25 mouse cellular contexts compared by ENCODE assay signal in the genomic region with DNA sequence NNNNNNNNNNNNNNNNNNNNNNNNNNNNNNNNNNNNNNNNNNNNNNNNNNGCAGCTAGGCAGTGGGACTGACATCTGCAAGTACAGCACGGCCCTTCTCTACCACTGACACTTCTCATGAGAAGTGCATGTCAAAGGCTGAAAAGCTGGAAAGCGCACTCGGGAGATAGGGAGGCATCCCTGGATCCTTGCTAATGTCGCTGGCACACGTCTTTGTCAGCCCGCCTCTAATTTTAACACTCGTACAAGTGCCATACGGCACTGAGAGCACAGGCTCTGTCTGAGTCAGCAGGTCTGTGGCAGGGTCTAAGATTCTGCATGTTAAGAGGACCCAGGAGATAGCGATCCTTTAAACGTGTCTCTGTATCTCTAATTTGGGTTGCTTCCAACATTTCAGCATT. TPM values are rescaled to one million over a fixed set of nuclear protein-coding genes. Genes with fewer than 3 reads are reported as not detected.
DNase-seq lines count a peak whose midpoint lies in the region; ATAC-seq lines count a peak whose summit lies in the region.
"Had no signal": no experiment of that assay in that cellular context is flagged by ENCODE, and none has a peak within 500 bp of the region (broad histone marks: within the 10 kb centered on the region; RNA-seq: fewer than 3 reads in every experiment).

No protein-coding gene starts in this region.

- DNase-seq in frontal cortex, postnatal 10 days (ENCODE audit: low spot score in 2 of 2) = no peak
- DNase-seq in heart, adult 9 months (ENCODE audit: low spot score in 2 of 2) = peak; percentile 19 to 26
- DNase-seq in heart, postnatal 4 days = no peak
- DNase-seq in brain, adult 2 months (ENCODE audit: low read depth, low spot score) = peak; percentile 64
- DNase-seq in adrenal gland, postnatal 4 days (ENCODE audit: low spot score in 2 of 2) = no peak
- DNase-seq in thymus, postnatal 10 days (ENCODE audit: low spot score in 2 of 2) = no peak
- DNase-seq: adrenal gland, postnatal 10 days; cerebellum, adult 8-10 months; cerebellum, postnatal 36 days; embryo, embryonic 11 days; kidney, adult 2 months; kidney, postnatal 10 days; liver, embryonic 13.5 days; lung, adult 2 months; lung, postnatal 14 days; thymus, postnatal 36 days had no signal

- H3K4me3 ChIP-seq in heart, embryonic 14.5 days (ENCODE audit: control insufficient read depth in 1 of 2, insufficient read depth in 1 of 2, low read depth in 1 of 2, low read length in 2 of 2) = no peak overlapping the region
- H3K4me3 ChIP-seq: embryonic facial prominence, embryonic 13.5 days; erythroblast, embryonic 14.5 days; forebrain, embryonic 13.5 days; heart, adult 2 months; hindbrain, embryonic 13.5 days; liver, embryonic 13.5 days; neural tube, embryonic 15.5 days had no signal

- peak overlapping the region; percentile 32 for H3K4me2 ChIP-seq in heart, embryonic 14.5 days (ENCODE audit: low read length)
- H3K4me2 ChIP-seq: embryonic facial prominence, embryonic 13.5 days; forebrain, embryonic 13.5 days; hindbrain, embryonic 13.5 days; liver, embryonic 13.5 days; midbrain, embryonic 11.5 days; neural tube, embryonic 15.5 days had no signal

- H3K9ac ChIP-seq in heart, embryonic 14.5 days (ENCODE audit: low read length) = no peak overlapping the region
- H3K9ac ChIP-seq: embryonic facial prominence, embryonic 13.5 days; forebrain, embryonic 13.5 days; hindbrain, embryonic 13.5 days; liver, embryonic 13.5 days; neural tube, embryonic 15.5 days had no signal

- ATAC-seq in frontal cortex, adult (ENCODE audit: low TSS enrichment) = peak; percentile 90
- ATAC-seq in heart, embryonic 14.5 days (ENCODE audit: insufficient number of reproducible peaks, insufficient read depth, low FRiP score, low read depth) = no peak; the same call in 1 of the 2 replicates
- ATAC-seq: forebrain, embryonic 13.5 days had no signal

- no peaks in the 10 kb centered on the region for H3K9me3 ChIP-seq in heart, embryonic 14.5 days (ENCODE audit: control insufficient read depth, low read length)
- H3K9me3 ChIP-seq: embryonic facial prominence, embryonic 13.5 days; forebrain, embryonic 13.5 days; hindbrain, embryonic 13.5 days; liver, embryonic 13.5 days; neural tube, embryonic 15.5 days had no signal

- peaks cover 0 to 5% of the 10 kb centered on the region in 2 experiments; a peak in 3 of 4 replicates for H3K4me1 ChIP-seq in heart, embryonic 14.5 days (ENCODE audit: control insufficient read depth in 2 of 2, insufficient read depth in 2 of 2, low read length in 2 of 2)
- H3K4me1 ChIP-seq: embryonic facial prominence, embryonic 13.5 days; hindbrain, embryonic 13.5 days; liver, embryonic 13.5 days; neural tube, embryonic 15.5 days had no signal

- peak overlapping the region; percentile 27 to 50; a peak in 2 of 4 replicates for H3K27ac ChIP-seq in heart, embryonic 14.5 days (replicated peaks in 1 of 2; ENCODE audit: control insufficient read depth in 1 of 2, insufficient read depth in 1 of 2, low read depth in 2 of 2, low read length in 2 of 2)
- H3K27ac ChIP-seq: embryonic facial prominence, embryonic 13.5 days; forebrain, embryonic 13.5 days; heart, adult 2 months; hindbrain, embryonic 13.5 days; liver, embryonic 13.5 days; neural tube, embryonic 15.5 days had no signal

- no peaks in the 10 kb centered on the region for H3K27me3 ChIP-seq in heart, embryonic 14.5 days (ENCODE audit: control insufficient read depth, insufficient read depth, low read length)
- H3K27me3 ChIP-seq: embryonic facial prominence, embryonic 13.5 days; forebrain, embryonic 13.5 days; hindbrain, embryonic 13.5 days; liver, embryonic 13.5 days; neural tube, embryonic 15.5 days had no signal

- H3K36me3 ChIP-seq in heart, embryonic 14.5 days (ENCODE audit: control insufficient read depth, insufficient read depth, low read length) = no peaks in the 10 kb centered on the region
- H3K36me3 ChIP-seq: embryonic facial prominence, embryonic 13.5 days; hindbrain, embryonic 13.5 days; liver, embryonic 13.5 days; neural tube, embryonic 15.5 days had no signal

- WGBS in heart, embryonic 14.5 days = 29% methylated on average over 10 of the region's 10 CpGs

RNA-seq across cellular contexts. Expression of gene Kdm4a, which starts 16.3 kb away (rescaled TPM):
- total RNA-seq in heart, postnatal 4 days (2021) = 10 to 100 TPM; 36.7 to 38.6 TPM
- 26.7 TPM in 2 replicates for polyA plus RNA-seq in heart, embryonic 14.5 days (2014; fragmentation: Nextera tagmentation; extraction: Ambion mirVana)
- total RNA-seq in adrenal gland, postnatal 4 days (2021) = 10 to 100 TPM; 61.5 to 66.3 TPM

Comparison
In these comparisons a context has a peak if more than half of its experiments do, and no peak if none do; other contexts are left out.
1. DNase-seq: peak in heart, adult 9 months (2 of 2) and brain, adult 2 months (single experiment); none in frontal cortex, postnatal 10 days (0 of 2), heart, postnatal 4 days (single experiment), adrenal gland, postnatal 4 days (0 of 2) and thymus, postnatal 10 days (0 of 2).